Mouse (Mus musculus): Measurements from ENCODE around the gene Gm20388. TPM values are rescaled to one million over a fixed set of nuclear protein-coding genes. Genes with fewer than 3 reads are reported as not detected.
"Not testable (repeated sequence)": the region's sequence is repeated elsewhere in the genome, so short reads cannot be mapped to it uniquely, and the experiment has no call there.

The Gm20388 gene
- polyA plus RNA-seq, 1 experiment from 2014 or later, result 2.5 TPM

DNA sequence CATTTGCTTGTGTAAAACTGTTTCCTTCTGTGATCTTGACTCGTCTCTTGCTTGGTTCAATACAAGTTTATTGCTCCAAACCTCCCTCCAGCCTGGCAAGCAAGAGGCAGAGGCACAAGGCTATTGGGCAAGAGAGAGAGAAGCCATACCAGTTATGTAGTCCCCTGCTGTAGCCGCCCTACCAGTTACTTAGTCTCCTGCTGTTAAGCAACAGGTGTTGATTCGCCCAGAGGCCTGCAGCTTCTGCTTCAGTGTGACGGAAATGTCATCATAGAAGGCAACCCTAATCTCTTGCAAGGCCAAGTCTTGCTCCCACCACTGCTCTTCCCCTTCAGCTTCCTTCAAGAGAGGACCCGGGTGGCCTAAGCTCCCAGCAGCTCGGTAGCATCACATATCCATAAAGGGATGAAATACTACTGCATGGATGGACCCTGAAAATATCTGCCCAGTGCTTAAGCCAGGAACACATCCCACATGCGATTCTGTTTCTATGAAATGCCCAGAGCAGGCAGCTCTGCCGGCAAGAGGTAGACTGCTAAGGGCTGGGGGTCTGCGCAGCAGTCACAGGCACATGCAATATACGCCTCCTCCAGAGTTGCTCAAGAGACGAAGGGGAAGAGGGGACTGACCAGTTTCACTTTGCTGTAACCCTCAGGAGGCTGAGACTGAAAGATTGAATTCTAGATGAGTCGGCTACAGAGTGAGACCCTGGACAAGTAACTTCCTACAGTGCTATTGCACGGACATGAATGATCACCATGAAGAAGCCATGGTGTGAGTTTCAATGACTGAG lies 3369.9 kb downstream of the Gm20388 start:
- WGBS, result 90% methylated on average over 13 of the region's 13 CpGs
- Histone ChIP-seq H3K36me3 (peaks cover 71% of the 10 kb centered on the region), H3K27ac (no peak overlapping the region), H3K9me3 (replicated peaks) (no peaks in the 10 kb centered on the region), H3K27me3 (ENCODE audit: low read depth, poor library complexity, severe bottlenecking) (no peaks in the 10 kb centered on the region), H3K4me1 (no peaks in the 10 kb centered on the region), H3K4me3 (no peak overlapping the region)
- no peak for DNase-seq (ENCODE audit: low spot score)

DNA sequence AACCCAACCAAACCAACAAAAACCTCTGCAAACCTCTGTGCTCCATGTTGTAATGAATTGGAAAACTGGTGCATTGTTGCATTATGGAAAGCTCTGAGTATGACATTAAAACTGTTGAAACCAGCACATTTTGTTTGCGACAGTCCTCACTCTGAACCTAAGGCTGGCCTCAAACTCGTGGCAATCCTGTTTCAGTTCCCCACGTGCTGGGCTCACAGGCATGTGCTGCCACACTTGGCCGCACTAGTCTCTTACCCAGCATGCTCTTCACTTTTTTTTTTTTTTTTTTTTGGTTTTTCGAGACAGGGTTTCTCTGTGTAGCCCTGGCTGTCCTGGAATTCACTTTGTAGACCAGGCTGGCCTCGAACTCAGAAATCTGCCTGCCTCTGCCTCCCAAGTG lies 3372.4 kb downstream of the Gm20388 start:
- H3K36me3 ChIP-seq, result peaks cover 75% of the 10 kb centered on the region
- H3K4me3 ChIP-seq; DNase-seq (ENCODE audit: low spot score); H3K4me1 ChIP-seq; H3K27me3 ChIP-seq (ENCODE audit: low read depth, poor library complexity, severe bottlenecking); H3K27ac ChIP-seq; H3K9me3 ChIP-seq (replicated peaks): not testable (repeated sequence)
- WGBS, result 89% methylated on average over 5 of the region's 6 CpGs

DNA sequence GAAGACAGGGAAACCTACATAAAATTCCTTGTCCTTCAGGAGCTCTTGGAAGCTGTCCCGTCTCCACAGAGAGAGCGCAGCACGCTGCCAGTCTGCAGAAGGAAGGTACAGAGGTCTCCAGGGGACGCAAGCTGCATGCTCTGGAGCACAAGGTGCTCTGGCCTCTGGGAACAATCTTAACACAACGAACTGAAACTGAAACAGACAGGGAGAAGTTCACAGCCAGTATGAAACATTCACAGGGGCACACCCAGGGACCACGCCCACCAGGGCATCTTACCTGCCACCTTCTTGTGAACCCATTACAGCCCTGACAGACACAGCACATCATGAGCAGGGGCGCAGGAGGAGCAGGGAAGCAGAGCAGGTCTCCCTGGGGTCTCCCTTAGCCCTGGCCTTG lies 3373.3 kb downstream of the Gm20388 start:
- no peak for DNase-seq (ENCODE audit: low spot score)
- WGBS, result 90% methylated on average over 7 of the region's 7 CpGs
- Histone ChIP-seq H3K27ac (no peak overlapping the region), H3K4me1 (no peaks in the 10 kb centered on the region), H3K9me3 (replicated peaks) (no peaks in the 10 kb centered on the region), H3K27me3 (ENCODE audit: low read depth, poor library complexity, severe bottlenecking) (no peaks in the 10 kb centered on the region), H3K36me3 (peaks cover 78% of the 10 kb centered on the region), H3K4me3 (no peak overlapping the region)

DNA sequence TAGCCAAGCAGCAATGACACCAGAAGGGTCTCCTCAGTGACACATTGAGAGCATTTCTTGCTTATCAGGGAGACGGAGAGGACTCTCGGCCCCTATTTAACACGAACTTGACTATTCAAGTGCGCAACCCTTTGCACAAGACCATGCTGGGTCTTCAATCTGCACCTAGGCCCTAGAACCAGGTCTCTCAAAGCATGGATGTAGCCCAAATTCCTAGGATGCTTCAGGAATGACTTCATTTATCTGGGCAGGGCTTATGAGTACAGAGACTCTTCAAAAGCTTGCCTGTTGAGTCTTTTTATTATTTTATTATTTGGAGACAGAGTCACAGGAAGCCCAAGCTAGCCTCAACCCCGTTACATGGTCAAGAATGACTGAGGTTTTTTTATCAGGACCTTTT lies 3373.9 kb downstream of the Gm20388 start:
- 95% methylated on average over 5 of the region's 5 CpGs for WGBS
- DNase-seq (ENCODE audit: low spot score), result no peak
- Histone ChIP-seq H3K27me3 (ENCODE audit: low read depth, poor library complexity, severe bottlenecking) (no peaks in the 10 kb centered on the region), H3K27ac (no peak overlapping the region), H3K9me3 (replicated peaks) (no peaks in the 10 kb centered on the region), H3K4me1 (no peaks in the 10 kb centered on the region), H3K36me3 (peaks cover 78% of the 10 kb centered on the region), H3K4me3 (no peak overlapping the region)

DNA sequence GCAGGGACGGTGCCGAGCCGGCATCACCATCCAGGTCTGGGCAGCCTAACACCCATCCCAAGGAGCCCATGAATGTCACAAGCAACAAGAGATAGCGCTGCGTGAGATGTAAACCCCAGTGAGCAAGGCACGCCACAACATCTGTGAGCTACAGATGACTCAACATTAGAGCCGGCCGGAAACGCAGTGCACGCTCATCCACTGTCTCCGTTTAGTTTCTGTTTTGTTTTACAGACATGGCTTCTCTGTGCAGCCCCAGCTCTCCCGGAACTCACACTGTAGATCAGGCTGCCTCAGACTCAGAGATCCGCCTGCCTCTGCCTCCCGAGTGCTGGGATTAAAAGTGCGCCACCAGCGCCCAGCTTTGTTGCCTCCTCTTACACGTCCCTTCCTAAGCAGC lies 3376.7 kb downstream of the Gm20388 start:
- H3K4me3 ChIP-seq, result no peak overlapping the region
- WGBS, result 95% methylated on average over 17 of the region's 17 CpGs
- no peaks in the 10 kb centered on the region for H3K4me1 ChIP-seq
- H3K36me3 ChIP-seq, result peaks cover 75% of the 10 kb centered on the region
- DNase-seq (ENCODE audit: low spot score), result no peak
- no peaks in the 10 kb centered on the region for H3K27me3 ChIP-seq (ENCODE audit: low read depth, poor library complexity, severe bottlenecking)
- H3K9me3 ChIP-seq (replicated peaks), result no peaks in the 10 kb centered on the region
- H3K27ac ChIP-seq, result no peak overlapping the region

DNA sequence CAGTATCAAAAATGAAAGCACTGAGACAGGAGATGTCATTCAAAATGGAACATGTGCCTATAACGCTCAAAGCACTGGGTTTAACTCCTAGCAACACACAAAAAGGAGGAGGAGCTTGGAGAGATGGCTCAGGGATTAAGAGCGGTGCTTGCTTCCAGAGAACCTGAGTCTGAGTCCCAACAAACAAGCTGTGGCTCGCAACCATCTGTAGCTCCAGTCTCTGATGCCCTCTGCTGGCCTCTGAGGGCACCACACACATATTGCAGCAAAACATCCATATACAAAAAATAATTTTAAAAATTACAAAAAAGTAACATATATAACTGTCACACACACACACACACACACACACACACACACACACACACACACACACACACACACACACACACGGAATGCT lies 3379.5 kb downstream of the Gm20388 start:
- Histone ChIP-seq H3K36me3 (peaks cover 86% of the 10 kb centered on the region), H3K4me1 (no peaks in the 10 kb centered on the region), H3K27ac (no peak overlapping the region), H3K4me3 (no peak overlapping the region), H3K9me3 (replicated peaks) (no peaks in the 10 kb centered on the region), H3K27me3 (ENCODE audit: low read depth, poor library complexity, severe bottlenecking) (no peaks in the 10 kb centered on the region)
- no peak for DNase-seq (ENCODE audit: low spot score)
- WGBS, result 74% methylated on average over 4 of the region's 4 CpGs

DNA sequence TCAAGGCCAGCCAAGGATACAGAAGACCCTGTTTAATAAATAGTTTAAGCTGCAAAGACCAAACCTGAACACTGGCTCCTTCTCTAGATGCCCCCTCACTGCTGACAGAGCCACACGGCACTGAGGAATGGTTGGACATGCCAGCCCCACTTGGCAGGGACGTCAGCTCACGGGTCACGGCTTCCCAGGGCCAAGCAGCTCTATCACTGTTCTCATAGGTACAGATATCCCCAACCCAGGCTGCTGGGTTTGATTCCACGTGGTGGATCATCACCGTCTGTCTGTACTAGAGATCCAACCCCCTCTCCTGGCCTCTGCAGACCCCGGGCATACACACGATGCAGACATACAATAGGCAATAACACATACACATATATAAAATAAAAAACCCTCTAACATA lies 3380.0 kb downstream of the Gm20388 start:
- 97% methylated on average over 8 of the region's 8 CpGs for WGBS
- no peak for DNase-seq (ENCODE audit: low spot score)
- Histone ChIP-seq H3K4me3 (no peak overlapping the region), H3K27me3 (ENCODE audit: low read depth, poor library complexity, severe bottlenecking) (no peaks in the 10 kb centered on the region), H3K36me3 (peaks cover 89% of the 10 kb centered on the region), H3K9me3 (replicated peaks) (no peaks in the 10 kb centered on the region), H3K27ac (no peak overlapping the region), H3K4me1 (no peaks in the 10 kb centered on the region)

DNA sequence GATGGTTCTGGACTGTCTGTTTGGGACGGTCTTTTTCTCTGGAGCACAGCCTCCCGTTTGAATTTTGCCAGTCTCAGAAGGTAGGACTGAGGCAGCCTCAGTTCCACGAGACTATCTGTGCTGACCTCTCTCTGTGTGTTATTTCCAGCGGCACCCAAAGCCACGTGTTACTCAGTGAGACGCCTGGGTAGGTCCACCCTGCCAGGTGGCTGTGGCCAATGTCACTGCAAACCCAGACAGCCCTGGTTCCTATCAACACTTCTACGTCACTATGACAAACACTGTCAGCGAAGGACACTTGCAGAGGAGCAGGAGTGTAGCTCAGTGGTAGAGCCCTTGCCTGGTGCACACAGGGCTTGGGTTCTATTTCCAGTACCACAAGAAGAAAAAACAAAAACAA lies 3381.1 kb downstream of the Gm20388 start:
- Histone ChIP-seq H3K9me3 (replicated peaks) (no peaks in the 10 kb centered on the region), H3K4me1 (no peaks in the 10 kb centered on the region), H3K36me3 (peaks cover 89% of the 10 kb centered on the region), H3K27ac (no peak overlapping the region), H3K4me3 (no peak overlapping the region), H3K27me3 (ENCODE audit: low read depth, poor library complexity, severe bottlenecking) (no peaks in the 10 kb centered on the region)
- no peak for DNase-seq (ENCODE audit: low spot score)
- 87% methylated on average over 8 of the region's 8 CpGs for WGBS

DNA sequence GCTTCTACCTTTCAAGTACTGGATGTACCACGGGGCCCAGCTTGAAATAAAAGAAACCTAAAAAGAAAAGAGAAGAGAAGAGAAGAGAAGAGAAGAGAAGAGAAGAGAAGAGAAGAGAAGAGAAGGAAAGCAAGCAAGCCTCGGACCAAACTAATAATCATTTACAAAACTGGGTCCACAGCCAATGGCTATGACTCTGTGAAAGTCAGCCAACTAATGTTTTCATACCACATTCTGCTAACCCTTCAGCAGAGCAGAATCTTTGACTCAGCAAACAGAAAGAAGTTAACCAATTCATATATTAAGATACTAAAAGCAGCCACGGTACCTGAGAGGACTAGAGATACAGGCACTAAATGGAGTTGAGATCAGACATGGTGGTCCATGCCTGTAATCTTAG lies 3381.6 kb downstream of the Gm20388 start:
- Histone ChIP-seq H3K9me3 (replicated peaks) (no peaks in the 10 kb centered on the region), H3K36me3 (peaks cover 86% of the 10 kb centered on the region), H3K27ac (no peak overlapping the region), H3K4me1 (no peaks in the 10 kb centered on the region), H3K4me3 (no peak overlapping the region), H3K27me3 (ENCODE audit: low read depth, poor library complexity, severe bottlenecking) (no peaks in the 10 kb centered on the region)
- 91% methylated on average over 3 of the region's 3 CpGs for WGBS
- DNase-seq (ENCODE audit: low spot score), result no peak

DNA sequence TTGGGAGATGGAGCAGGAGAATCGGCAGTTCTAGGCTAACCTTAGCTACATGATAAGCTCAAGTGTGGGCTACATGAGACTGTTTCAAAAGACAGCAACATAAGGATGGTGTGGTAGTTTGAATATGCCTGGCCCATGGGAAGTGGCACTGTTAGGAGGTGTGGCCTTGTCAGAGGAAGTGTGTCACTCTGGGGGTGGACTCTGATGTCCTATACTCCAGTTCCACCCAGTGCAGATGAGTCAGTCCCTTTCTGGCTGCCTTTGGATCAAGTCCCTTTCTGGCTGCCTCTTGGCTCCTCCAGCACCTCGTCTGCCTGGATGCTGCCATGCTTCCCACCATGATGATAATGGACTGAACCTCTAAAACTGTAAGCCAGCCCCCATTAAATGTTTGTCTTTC lies 3382.1 kb downstream of the Gm20388 start:
- WGBS, result 92% methylated on average over 2 of the region's 2 CpGs
- peaks cover 85% of the 10 kb centered on the region for H3K36me3 ChIP-seq

DNA sequence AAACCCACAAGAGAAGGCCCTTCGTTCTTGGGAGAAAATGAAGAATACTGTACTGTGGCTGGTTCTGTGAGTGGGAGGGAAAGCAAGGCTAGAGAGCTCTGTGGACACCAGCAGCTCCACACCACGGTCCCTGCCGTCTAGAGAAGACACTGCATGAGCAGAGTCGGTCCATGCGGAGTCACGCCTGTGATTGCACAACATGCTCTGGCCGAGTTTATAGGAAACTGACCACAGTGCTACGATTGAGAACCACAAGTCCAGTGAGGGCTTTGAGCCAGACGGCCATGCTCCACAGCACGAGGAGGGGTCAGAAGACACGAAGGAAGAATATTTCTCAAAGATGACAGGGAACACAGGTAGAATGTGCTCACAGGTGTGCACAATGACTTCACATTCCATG lies 3387.7 kb downstream of the Gm20388 start:
- H3K4me1 ChIP-seq, result no peaks in the 10 kb centered on the region
- H3K36me3 ChIP-seq, result peaks cover 80% of the 10 kb centered on the region
- DNase-seq (ENCODE audit: low spot score), result no peak
- WGBS, result 96% methylated on average over 11 of the region's 11 CpGs
- no peak overlapping the region for H3K27ac ChIP-seq
- H3K9me3 ChIP-seq (replicated peaks), result no peaks in the 10 kb centered on the region
- H3K27me3 ChIP-seq (ENCODE audit: low read depth, poor library complexity, severe bottlenecking), result no peaks in the 10 kb centered on the region
- no peak overlapping the region for H3K4me3 ChIP-seq

More for the DNA sequence above, 3382.1 kb downstream of the Gm20388 start:
- no peaks in the 10 kb centered on the region for H3K27me3 ChIP-seq (ENCODE audit: low read depth, poor library complexity, severe bottlenecking)
- H3K4me1 ChIP-seq, result no peaks in the 10 kb centered on the region
- H3K9me3 ChIP-seq (replicated peaks), result no peaks in the 10 kb centered on the region
- H3K4me3 ChIP-seq, result no peak overlapping the region
- DNase-seq (ENCODE audit: low spot score), result no peak
- no peak overlapping the region for H3K27ac ChIP-seq

DNA sequence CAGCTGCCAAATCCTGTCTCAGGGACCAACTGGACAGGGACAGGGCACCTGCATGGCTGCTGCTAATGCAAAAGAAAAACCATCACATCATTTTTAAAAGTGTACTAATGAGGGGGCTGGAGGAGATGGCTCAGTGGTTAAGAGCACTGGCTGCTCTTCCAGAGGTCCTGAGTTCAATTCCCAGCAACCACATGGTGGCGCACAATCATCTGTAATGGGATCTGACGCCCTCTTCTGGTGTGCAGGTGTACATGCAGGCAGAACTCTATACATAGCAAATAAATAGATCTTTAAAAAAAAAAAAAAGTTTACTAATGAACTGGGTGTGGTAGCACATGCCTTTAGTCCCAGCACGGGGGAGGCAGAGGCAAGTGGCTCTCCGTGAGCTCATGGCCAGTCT lies 3398.1 kb downstream of the Gm20388 start:
- Histone ChIP-seq H3K27me3 (ENCODE audit: low read depth, poor library complexity, severe bottlenecking) (no peaks in the 10 kb centered on the region), H3K27ac (no peak overlapping the region), H3K4me3 (no peak overlapping the region), H3K4me1 (no peaks in the 10 kb centered on the region), H3K9me3 (replicated peaks) (no peaks in the 10 kb centered on the region), H3K36me3 (peaks cover 82% of the 10 kb centered on the region)
- no peak for DNase-seq (ENCODE audit: low spot score)
- WGBS, result 79% methylated on average over 4 of the region's 4 CpGs

DNA sequence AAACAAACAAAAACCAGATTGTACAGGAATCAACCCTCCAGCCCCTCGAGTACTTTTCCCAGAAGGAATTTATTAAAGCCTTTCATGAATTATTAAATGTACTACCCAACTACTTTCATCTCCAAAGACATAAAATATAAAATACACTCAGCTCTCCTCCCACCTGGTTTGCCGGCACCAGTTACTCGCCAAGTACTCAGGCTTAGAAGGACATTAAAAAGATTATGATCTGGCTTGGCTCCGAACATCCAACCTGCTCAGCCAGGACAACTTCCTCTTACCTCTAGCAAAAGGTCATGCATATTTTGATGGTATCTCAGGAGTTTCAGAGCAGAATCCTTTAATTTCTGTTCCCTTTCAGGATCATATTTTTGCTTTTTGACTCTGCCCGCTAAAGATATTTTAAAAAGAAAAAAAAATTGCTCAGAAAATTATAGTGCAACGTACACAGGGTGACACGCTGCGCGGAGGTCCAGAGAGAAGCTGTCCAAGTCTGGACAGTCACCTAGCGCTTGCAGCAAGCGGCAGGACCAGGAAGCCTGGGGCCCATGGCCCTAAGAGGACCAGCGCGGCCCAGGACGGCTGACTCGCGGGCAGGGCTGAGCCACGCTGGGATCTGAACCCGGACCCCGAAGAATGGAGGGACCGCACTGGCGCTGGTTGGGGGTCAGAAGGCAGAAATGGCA lies 3407.3 kb downstream of the Gm20388 start:
- 7% methylated on average over 21 of the region's 21 CpGs for WGBS
- H3K27ac ChIP-seq, result peak overlapping the region; percentile 83

More for the DNA sequence above, 3407.3 kb downstream of the Gm20388 start:
- no peaks in the 10 kb centered on the region for H3K27me3 ChIP-seq (ENCODE audit: low read depth, poor library complexity, severe bottlenecking)
- no peaks in the 10 kb centered on the region for H3K9me3 ChIP-seq (replicated peaks)
- peaks cover 10% of the 10 kb centered on the region; the same call in 1 of the 2 replicates for H3K36me3 ChIP-seq
- no peak for DNase-seq (ENCODE audit: low spot score)
- peak overlapping the region; percentile 65 for H3K4me3 ChIP-seq
- H3K4me1 ChIP-seq, result peaks cover 17% of the 10 kb centered on the region
